Mouse (Mus musculus) central nervous system, embryonic 11.5 days (tissue): ENCODE measurements around the gene Fam89b. TPM values are rescaled to one million over a fixed set of nuclear protein-coding genes. Genes with fewer than 3 reads are reported as not detected.

Source experiments
- polyA plus RNA-seq: library from polyadenylated mRNA; depleted of rRNA; stranded (reverse); fragments of >200 nt; gene quantifications from 2 replicates; pipeline ENCODE4 v1.2.3, GENCODE M21; 2012; rRNA removed

Fam89b gene
- 139 and 148 TPM in 2 replicates for polyA plus RNA-seq

DNA sequence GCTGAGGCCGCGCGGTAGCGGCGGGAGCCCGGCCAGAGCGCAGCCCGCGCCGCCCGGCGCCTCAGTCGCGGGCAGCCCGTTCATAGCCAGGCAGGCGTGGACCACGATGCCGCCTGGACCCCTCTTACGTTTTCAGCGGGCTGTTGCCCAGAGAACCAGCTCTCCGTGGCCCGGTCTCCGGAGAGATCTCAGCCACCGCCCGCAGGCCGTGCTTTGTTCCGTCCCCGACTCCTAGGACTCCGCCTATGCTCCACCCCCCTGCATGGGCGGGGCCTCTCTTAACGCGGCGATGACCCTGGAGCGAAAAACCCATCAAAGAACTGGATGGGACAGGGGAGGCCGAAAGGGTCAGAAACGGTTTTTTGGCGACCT lies at the start of gene Fam89b:
Fam89b (minus strand) TSS at position 210 of the 372 bp plus-strand sequence.

GRCm38 (mm10) chr19:5770925-5771860 lies 41.7 kb upstream of the Fam89b start, which contains the start of gene Scyl1:
Scyl1 (minus strand) TSS chr19:5771419.

DNA sequence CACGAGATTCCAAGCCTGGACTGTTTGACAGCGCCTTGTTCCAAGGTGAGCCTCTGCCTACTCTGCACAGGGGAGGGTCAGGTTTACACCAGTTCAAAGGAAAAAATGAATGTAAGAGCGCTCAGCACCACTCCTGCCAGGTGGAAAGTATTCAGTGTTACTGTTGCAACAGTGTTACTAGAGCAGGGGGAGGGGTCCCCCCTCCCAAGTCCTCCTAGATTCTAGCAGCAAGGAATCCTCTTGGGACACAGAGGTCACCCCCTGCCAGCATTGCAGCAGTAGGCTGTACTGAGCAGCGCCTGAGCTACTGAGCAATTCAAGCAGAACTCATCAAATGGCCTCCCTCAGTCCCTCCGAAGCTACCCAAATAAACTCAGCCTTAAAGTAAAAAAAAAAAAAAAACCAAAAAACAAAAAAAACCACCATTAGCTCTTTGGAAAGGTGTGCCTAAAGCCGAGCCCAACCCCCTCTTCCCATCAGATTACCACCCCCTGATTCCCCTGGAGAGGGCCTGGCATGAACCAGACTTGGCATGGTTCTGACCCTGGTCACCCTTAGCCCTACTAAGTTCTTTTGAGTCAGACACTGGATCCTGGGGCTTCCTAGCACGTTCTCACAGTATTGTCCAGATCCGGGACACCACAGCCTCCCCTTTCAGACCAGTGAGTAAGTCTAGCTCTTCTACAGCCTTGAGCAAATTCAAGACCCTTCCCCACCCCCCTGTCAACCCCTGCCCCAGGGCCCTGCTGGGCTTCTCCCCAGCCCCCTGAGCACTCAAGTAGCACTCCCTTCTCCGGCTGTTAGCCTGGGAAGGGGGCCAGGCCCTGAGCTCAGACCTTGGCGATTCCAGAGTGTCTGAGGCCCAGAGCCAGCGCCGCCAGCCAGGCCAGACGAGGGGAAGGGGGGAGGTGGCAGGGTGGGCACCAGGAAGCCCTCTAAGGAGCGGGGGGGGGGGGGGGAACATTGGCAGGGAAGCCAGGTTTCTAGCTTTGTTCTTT lies 11.2 kb upstream of the Fam89b start, which contains the start of gene Ltbp3:
Ltbp3 (plus strand) TSS at position 585 of the 998 bp plus-strand sequence.

DNA sequence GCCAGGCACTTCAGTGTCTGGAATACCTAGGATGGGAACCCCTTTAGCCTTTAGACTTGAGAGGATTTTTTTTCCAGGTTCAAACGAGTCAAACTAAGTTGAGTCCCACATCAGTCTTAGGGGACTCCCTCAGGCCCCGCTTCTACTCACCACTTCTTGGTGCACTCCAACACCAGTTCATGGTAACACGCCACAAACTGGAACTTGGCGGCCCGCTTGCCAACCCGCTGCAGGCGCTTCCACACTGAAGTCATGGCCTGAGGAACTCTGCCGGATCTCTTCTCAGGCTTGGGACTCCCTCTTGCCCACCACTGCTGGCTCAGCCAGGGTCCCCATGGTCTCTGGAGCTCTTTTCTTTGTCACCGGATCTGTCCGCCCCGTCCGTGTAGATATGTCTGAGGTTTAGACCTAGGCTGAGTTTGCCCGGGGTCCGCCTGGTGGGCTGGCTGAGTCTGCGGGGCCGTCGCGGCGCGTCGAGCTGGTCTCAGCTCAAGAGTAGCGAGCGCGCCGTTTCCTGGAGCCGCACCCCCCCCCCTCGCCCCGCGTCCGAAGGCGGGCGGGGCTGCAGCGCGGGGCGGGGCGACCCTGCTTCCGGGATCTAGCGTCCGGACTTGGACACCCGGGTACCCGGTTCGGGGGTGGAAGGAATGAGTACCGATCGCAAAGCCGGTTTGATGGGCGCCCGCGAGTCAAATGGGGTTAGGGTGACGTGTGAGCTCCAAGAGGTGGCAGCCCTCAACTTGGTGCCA lies 3.5 kb downstream of the Fam89b start, which contains the start of gene Ehbp1l1:
Ehbp1l1 (minus strand) TSS at position 551 of the 749 bp plus-strand sequence.

GRCm38 (mm10) chr19:5704163-5704800 lies 25.2 kb downstream of the Fam89b start, which contains the start of gene Kcnk7:
Kcnk7 (plus strand) TSS chr19:5704367.

GRCm38 (mm10) chr19:5688200-5689087 lies 41.0 kb downstream of the Fam89b start, which contains the start of the genes Map3k11 and Pcnx3:
Map3k11 (plus strand) TSS chr19:5688742.
Pcnx3 (minus strand) TSS chr19:5688908.

Other genes with a start within 250 kb of the Fam89b start
- gene Mus81, start 241.3 kb downstream of the Fam89b start, polyA plus RNA-seq: 38.4 and 39.4 TPM in 2 replicates
- gene Cfl1, start 239.2 kb downstream of the Fam89b start, polyA plus RNA-seq: 1,441 and 1,801 TPM in 2 replicates
- 2.5 and 3.1 TPM in 2 replicates for gene 1700020D05Rik, start 225.9 kb downstream of the Fam89b start, polyA plus RNA-seq
- 20.7 and 24.6 TPM in 2 replicates for gene Snx32, start 219.1 kb downstream of the Fam89b start, polyA plus RNA-seq
- gene Ovol1, start 169.0 kb downstream of the Fam89b start, polyA plus RNA-seq: 0.14 and 0.21 TPM in 2 replicates
- 1.6 and 2.3 TPM in 2 replicates for gene Ap5b1, start 161.6 kb downstream of the Fam89b start, polyA plus RNA-seq
- 132 and 429 TPM in 2 replicates for gene Rnaseh2c, start 127.8 kb downstream of the Fam89b start, polyA plus RNA-seq
- gene Kat5, start 119.4 kb downstream of the Fam89b start, polyA plus RNA-seq: 106 and 112 TPM in 2 replicates
- 27.4 and 40.6 TPM in 2 replicates for gene Rela, start 92.2 kb downstream of the Fam89b start, polyA plus RNA-seq
- gene Sipa1, start 65.9 kb downstream of the Fam89b start, polyA plus RNA-seq: 35.6 and 40.2 TPM in 2 replicates
- 28.3 and 30.6 TPM in 2 replicates for gene Map3k11, start 40.9 kb downstream of the Fam89b start, polyA plus RNA-seq
- 79.9 and 82.1 TPM in 2 replicates for gene Pcnx3, start 40.7 kb downstream of the Fam89b start, polyA plus RNA-seq
- 0.05 TPM in 1 of 2 replicates, not detected in the other for gene Kcnk7, start 25.3 kb downstream of the Fam89b start, polyA plus RNA-seq
- gene Ehbp1l1, start 3.3 kb downstream of the Fam89b start, polyA plus RNA-seq: 22.1 and 44.1 TPM in 2 replicates
- gene Ltbp3, start 11.3 kb upstream of the Fam89b start, polyA plus RNA-seq: 25.0 and 41.3 TPM in 2 replicates
- 75.2 and 92.9 TPM in 2 replicates for gene Scyl1, start 41.8 kb upstream of the Fam89b start, polyA plus RNA-seq
- gene Frmd8, start 145.6 kb upstream of the Fam89b start, polyA plus RNA-seq: 22.2 and 23.3 TPM in 2 replicates
- gene Slc25a45, start 148.2 kb upstream of the Fam89b start, polyA plus RNA-seq: 2.3 and 3.2 TPM in 2 replicates
- 9.3 and 9.8 TPM in 2 replicates for gene Tigd3, start 164.5 kb upstream of the Fam89b start, polyA plus RNA-seq
- 187 and 201 TPM in 2 replicates for gene Dpf2, start 183.4 kb upstream of the Fam89b start, polyA plus RNA-seq
- gene Cdc42ep2, start 195.2 kb upstream of the Fam89b start, polyA plus RNA-seq: 2.4 and 2.9 TPM in 2 replicates
- 74.4 and 80.7 TPM in 2 replicates for gene Pola2, start 234.5 kb upstream of the Fam89b start, polyA plus RNA-seq